Mouse (Mus musculus) heart, adult 8-10 months (tissue): ENCODE measurements around the gene Hps4. TPM values are rescaled to one million over a fixed set of nuclear protein-coding genes. Genes with fewer than 3 reads are reported as not detected.

Source experiments
- DNase-seq: peaks from one replicate; pipeline ENCODE4 v3.0.0; 2022; ENCODE audit warnings: low spot score
- total RNA-seq, 4 experiments: library from RNA; stranded (reverse); gene quantifications; 2 replicates each; pipeline ENCODE4 v1.2.4; 2022

Hps4 gene
- total RNA-seq, 4 experiments from 2014 or later: 8.5 to 12.6 (median 10.2) TPM

DNA sequence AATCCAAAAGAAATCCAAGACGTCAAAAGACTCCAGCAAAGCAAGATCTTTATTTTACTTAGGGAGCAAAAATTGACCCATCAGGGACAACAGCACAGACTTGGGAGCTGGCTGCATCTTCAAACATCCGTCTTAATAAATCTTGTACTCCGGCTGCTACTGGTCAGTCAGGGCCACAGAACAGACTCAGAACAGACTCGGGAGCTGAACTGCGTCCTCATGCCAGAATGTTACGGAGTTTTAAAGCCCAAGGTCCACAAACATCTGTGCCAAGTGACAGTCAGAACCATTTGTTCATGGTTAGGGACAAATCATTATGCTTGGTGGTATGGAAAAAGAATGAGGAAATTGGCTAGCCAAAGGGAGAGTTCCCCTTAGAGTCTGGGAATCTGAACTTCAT is 19.6 kb upstream of the Hps4 start:
- DNase-seq: no peak

DNA sequence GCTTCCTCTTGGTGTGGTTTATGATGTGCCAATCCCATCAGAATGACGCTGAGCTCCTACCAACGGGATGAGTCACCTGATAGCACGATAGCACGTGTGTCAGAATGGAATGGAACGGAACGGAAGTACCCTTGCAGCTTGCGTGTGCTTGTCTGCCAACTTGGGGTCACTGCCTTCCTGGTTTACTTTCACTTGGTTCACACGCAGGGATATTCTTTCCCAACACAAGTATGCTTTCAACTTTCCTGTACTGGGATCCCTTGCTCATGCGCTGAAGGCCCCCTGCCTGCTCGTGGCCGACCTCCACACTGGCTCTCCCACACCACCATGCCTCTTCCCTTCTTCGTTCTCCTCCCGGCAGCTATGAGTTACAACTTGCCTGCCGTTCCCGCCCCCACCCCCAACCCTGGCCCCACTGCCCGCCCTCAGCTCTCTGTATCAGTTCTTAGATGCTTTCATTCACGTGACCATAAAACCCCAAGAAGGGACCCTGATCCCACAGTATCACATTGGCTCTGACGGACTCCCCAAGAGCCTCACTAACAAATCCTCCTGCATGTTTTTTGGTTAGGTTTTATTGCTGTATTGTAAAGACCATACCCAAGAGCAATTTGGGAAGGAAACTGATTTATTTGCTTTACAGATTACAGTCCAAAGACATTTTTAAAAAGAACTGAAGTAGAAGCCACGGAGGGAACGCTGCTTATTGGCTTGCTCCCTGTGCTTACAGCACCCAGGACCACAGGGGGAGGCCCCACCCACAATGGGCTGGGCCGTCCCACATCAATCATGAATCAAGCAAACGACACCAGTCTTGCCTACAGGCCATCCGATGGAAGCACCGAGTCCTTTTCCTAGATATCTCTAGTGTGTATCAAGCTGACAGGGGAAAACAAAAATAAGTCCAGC is 18.0 kb upstream of the Hps4 start:
- DNase-seq: peak; percentile 24

DNA sequence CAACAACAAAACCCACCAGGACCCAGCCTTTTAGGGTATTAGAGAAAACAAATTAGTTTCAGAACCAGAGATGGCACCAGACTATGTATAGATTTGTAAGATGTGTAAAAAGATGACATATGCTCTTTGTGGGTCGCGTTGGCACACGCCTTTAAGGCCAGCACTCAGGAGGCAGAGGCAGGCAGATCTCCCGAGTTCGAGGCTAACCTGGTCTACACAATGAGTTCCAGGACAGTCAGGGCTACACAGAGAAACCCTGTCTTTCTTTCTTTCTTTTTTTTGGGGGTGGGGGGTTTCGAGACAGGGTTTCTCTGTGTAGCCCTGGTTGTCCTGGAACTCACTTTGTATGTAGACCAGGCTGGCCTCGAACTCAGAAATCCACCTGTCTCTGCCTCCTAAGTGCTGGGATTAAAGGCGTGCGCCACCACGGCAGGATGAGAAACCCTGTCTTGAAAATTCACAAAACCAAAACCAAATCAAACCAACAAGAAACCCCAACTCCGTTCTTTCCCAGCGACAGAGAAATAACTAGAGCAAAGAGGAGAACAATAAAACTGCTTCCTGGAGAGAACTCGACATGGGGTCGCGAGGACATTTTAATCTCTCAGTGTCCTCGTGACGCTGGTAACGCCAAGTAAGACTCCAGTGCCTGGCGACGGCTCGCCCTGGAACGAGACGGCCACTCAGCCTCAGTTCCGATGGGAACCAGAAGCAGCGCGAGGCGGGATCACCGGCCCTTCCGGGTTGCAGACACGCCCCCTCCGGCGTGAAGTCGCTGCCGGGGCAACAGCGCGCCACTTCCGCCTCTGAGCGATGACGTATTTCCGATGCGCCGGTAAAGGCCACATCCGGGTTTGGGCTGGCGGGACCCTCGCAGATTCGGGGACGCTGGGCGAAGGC is 17.1 kb upstream of the Hps4 start, which contains the start of gene Tfip11:
Gene Tfip11, plus strand, starts transcription at position 813 of the 900 bp plus-strand sequence.
- peak; percentile 94 for DNase-seq

DNA sequence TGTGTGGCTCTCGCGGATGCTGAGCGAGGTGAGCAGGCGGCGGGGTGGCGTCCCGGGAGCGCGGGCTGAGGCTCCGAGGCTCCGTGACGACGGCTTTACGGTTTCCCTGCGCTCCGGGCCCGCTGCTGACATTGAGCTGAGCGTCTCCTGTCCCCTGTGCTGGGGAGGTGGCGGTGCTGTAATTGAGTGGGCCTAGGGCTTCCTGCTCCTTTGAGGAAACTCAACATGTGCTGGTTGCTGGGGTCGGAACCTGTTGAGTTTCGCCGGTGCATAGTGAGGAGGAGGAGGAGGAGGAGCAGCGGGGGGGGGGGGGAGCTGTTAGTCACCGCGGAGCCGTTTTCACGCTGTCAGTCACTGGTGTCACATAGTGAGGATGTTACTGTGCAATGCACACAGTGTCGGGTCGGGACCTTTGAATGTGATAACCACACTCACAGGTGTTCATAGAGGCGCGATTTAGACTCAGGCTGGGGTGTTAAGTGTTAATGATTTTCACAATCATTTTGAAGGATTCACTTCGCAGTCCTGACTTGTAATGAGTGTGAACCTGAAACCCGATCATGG is 16.4 kb upstream of the Hps4 start:
- no peak for DNase-seq

DNA sequence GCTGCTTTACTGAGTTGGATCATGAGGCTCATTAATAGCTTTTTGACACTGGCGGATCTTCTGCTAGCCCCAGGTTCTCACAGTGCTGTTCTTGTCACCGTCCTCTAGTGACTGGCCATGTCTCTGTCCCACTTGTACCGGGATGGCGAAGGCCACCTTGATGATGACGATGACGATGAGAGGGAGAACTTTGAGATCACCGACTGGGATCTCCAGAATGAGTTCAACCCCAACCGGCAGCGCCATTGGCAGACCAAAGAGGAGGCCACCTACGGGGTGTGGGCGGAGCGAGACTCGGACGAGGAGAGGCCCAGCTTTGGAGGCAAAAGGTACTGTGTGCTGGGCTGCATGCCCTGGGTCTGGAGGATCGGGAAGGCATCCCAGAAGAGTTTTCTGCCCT is 15.0 kb upstream of the Hps4 start:
- no peak for DNase-seq

DNA sequence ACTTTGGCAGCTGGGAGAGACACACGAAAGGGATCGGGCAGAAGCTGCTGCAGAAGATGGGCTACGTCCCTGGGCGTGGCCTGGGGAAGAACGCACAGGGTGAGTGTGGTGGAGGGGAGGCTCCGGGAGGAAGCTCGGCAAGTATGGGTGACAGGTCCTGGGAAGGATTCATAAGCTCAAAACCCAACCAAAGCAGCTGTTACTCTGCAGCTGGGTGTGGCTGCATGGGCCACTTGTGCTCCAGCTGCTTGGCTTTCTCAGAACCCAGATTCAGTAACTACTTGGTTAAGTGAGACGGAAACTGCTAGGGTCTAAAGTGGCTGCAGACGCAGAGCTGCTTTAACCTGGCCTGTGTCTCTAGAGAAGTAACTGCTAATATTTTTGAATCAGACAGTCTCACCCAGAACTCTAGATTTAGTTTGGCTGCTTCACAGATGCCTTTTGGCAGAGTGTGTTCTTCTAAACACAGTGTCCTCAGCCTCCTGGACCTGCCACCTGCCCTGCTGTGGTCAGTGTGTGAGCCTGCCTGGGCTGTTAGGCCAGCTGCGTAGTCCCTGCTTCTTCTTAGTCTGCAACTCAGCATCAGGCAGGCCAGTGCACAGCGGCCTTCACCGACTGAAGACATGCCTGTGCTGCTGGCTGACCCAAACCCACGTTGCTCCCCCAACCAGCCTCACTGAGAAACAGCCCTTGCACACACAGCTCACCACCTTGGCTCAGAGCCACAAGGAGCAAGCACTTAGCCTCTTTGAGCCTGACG is 12.9 kb upstream of the Hps4 start:
- no peak for DNase-seq

DNA sequence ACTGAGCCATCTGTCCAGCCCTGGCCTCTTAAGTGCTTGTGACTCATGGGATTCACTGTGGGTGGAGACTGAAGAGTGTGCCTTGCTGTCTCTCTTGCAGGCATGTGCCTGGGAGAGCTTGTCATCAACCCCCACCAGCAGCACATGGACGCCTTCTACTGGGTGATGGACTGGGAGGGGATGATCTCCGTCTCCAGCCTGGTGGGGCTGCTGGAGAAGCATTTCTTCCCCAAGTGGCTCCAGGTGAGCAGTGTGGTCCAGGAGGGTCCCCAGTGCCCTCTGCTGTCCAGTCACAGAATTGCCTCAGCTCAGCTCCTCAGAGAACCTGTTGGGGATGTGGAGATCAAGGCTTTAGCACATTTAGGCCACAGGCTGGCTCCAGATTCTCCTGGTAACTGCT is 7.4 kb upstream of the Hps4 start:
- DNase-seq: peak; percentile 44

DNA sequence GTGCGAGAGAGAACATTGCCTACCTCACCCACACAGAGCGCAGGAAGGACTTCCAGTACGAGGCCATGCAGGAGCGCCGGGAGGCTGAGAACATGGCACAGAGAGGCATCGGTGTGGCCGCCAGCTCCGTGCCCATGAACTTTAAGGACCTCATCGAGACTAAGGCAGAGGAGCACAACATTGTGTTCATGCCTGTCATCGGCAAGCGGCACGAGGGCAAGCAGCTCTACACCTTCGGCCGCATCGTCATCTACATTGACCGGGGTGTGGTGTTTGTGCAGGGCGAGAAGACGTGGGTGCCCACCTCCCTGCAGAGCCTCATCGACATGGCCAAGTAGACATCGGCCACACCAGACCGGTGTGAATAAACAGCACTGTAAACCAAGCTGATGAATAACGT is 5.9 kb upstream of the Hps4 start:
- DNase-seq: no peak

DNA sequence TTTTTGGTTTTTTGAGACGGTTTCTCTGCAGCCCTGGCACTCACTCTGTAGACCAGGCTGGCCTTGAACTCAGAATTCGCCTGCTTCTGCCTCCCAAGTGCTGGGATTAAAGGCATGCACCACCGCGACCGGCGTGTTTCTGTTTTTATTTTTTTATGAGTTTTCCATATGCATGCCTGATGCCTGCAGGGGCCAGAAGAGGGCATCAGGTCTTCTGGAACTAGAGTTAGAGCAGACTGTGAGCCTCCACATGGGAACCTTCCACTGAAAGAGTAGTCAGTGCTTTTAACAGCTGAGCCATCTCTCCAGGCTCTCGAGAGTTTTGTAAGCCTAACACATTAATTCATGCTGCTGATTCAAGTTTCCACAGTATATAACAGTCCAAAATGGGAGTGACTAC is 3.7 kb upstream of the Hps4 start:
- DNase-seq: no peak

DNA sequence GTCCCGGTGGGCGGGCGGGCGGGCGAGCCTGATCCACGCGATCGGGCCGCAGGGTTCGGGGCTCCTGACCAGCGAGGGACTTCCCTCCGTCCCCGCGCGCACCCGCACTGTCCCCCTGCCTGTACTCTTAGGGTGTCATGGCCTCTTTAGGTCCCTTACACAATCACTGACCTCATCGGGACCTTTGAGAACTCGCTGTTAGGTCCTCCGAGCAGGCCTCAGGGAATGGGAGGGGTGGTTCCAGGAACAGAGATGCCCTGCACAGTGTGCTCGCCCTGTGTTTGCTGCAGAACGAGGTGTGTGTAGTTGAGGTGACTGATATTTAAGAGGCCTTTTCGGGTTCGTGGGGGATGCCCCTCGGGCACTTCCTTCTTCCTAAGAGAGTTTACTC is 317 bp downstream of the Hps4 start:
- peak; percentile 25 for DNase-seq

DNA sequence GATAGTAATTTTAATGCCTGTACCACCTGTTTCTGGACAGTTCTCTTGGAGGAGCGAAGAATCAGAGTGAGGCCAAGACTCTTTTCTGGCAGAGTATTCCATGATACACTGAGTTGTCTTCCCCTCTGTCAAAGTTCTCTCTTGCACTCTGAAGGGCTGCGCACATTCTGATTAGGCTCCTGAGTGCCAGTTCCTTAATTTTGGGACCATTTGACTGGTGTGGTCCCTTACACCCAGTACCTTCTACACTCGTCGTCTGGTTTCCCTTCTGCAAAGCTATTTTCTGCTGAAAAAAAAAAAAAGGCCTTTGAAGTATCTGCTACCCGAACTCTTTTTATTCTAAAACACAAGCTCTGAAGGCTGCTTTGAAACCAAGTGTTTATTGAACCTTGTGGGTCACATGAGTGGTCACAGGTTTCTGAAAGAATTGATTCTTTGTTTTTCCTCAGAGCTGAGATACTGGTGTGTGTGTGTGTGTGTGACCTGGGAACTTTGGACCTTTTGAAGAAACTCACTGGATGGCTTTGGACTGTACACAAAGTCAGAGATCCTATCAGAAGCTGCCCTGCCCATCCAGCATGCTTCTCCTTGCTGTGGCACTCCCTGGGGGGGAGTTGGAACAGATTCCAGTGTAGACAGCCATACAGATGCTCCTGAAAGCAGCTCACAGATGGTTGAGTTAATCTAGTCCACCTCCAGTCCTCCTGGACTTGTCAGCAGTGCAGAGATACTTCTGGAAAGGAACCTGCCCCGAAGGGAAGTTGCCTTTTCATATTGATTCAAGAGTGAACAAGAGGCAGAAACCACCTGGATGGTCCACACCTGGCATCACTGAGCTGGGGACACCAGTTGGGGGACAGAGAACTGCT is 1.4 kb downstream of the Hps4 start:
- DNase-seq: no peak

DNA sequence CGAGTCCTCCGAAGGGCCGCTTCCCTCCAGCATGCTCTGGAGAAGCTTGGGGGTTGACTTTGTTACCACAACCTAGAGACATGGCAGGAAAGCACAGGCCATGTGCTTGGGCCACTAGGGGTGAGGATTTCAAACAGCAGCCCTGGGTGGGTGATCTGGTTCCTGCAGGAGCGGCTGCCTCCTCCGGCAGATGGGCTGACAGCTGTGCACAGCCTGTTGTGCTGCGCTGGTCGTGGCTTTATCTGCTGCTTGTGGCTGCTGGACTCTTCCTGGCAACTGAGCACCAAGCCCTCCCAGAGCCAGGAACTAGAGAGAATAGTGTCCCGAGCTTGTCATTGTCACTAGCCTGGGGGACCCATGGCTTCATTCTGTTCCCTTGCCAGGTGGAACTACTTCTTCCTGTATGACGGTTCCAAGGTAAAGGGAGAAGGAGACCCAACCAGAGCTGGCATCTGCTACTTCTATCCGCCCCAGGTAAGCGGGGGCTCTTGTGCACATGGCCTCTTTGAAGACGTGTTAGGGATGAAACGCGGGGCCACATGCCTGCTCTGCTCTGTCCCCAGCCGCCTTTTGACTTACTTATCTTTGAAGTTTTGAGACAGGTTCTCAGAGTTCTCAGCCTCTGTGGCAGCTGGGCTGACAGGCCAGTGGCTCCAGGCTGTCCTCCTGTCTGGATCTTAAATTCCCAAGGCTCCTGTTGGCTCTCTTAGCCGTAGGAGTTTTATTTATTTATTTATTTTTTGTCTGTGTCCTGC is 3.5 kb downstream of the Hps4 start:
- no peak for DNase-seq

DNA sequence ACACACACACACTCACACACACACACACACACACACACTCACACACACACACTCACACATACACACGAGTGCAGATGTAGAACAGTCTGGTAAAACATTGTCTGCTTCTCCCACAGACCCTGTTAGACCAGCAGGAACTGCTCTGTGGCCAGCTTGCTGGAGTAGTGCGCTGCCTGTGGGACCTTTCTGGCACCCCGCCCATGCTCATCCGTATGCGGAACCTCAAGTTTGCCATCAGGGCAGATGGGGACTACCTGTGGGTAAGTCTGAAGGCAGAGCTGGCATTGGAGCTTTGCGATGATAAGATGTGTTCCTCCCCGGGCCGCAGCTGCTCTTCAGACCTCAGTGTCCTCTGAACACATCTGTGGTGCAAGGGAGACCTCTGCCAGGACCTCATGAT is 6.3 kb downstream of the Hps4 start:
- no peak for DNase-seq

DNA sequence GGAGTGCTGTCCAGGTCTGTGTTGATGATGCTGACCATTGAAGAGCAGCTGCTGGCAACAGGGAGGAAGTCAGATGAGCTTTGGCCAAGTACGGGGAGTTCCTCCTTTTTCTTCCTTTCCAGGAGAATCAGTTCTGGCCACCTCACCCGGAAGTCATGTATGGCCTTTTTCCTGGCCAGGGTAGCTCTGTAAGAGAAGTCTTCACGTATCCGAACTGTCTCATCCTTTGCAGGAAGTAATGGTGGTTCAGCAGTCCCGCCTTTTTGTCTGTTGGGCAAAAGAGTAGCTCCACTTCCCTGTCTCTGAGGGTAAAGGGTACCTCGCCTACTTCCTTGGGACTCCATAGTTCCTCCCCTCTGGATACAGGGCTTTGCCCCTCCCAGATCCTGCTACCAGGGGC is 12.6 kb downstream of the Hps4 start:
- peak; percentile 31 for DNase-seq

DNA sequence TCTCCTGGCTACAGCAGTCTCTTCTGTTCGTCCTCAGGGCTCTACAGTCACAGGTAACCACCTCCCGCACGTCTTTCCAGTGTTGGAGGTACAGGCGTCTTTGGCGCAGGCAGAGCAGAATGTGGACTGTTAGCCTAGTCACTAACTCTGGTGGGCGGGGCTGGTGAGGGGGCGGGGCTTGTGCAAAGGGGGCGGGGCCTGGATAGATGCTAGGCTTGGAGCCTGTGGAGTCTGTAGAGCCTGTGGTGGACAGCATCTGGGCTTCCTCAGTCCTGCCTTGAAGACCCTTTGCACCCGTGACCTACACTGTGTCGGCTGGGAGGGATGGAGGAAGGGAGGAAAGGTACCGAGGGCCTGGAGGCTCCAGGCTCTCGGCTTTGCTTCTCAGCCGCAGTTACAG is 13.0 kb downstream of the Hps4 start, which contains the start of gene Gm6583:
Gene Gm6583, minus strand, starts transcription at position 124 of the 400 bp plus-strand sequence.
- no peak for DNase-seq

DNA sequence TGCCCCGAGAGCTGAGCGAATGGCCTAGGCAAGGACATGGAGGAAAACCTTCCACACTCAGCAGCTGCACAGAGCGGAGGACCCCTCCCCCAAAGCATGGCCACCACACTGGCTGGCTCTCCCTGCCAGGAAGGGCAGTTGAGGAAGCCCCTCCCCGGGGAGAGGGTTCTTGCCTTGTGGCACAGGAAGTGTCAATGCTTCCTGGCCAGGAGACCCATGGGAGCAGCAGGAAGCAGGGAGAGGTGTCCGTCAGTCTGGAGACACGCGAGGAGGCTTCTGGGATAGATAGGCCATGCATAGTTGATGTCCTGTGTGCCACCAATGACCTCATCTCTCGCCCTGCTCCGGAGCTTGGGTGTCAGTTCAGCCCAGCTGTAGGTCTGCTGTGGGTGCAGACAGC is 13.4 kb downstream of the Hps4 start:
- peak; percentile 17 for DNase-seq

DNA sequence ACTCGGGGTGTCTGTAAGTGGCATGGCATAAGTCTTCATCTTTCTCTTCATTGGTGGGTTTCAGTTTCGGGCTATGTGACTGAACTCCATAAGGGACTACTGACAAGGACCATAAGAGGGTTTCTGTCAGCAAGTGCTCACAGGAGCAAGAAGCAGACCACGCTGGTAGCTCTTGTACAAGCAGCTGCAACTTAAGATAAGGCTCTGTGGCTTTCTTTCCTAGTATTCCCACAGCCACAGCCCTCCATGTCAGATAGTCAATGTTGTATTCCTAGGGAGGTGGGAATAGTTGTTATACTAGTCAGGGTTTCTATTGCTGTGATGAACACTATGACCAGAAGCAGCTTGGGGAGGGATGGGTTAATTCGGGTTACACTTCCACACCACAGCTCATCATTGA is 16.6 kb downstream of the Hps4 start:
- DNase-seq: no peak

DNA sequence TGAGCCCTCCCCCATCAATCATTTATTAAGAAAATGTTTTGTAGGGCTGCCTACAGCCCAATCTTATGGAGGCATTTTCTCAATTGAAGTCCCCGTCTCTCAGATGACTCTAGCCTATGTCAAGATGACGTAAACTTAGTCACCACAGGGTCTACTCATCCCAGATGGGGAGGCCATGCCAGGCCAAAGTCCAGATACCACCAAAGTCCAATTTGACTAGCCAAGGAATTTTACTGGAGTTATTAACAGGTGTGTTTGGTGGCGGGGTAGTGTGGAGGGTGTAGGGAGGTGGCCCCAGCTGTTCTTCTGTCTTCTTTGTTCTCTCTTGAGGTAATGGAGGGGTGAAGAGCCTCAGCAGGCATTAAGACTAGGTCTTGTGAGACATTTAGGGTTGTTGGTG is 17.2 kb downstream of the Hps4 start:
- no peak for DNase-seq

DNA sequence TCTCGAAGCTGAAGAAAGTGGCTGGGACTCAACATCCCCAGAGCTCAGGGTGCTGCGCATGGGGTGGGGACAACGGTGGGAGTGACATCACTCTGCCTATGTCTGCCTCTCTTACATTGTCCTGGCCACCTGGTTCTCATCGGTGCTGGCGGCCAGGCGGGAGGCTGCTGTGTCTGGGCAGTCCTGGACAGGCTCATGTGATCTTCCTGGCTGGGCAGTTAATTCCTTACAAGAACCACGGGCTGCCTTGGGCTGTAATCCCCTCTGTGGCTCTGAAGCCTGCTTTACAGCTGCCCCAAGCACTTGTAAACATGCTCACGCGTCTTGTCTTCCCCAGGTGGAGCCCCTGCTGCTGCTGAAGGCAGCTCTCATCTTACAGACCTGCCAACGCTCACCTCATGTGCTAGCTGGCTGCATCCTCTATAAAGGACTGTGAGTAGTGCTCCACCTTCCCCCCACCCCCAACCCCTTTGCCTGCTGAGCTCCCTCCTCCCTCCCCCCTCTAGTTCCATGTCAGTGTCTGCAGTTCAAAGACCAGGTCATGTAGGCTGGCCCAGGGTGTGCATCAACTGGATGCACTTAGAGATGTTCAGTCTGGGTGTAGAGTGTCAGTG is 21.4 kb downstream of the Hps4 start:
- no peak for DNase-seq
